23 mouse cellular contexts compared by ENCODE assay signal in genomic region chr7:74429252-74429651, GRCm38 (mm10).
"Had no signal": no experiment of that assay in that cellular context is flagged by ENCODE, and none has a peak within 500 bp of the region (broad histone marks: within the 10 kb centered on the region; RNA-seq: fewer than 3 reads in every experiment).

No protein-coding gene starts in this region.

- ATAC-seq: hindbrain, postnatal 0 days; intestine, embryonic 16.5 days; liver, embryonic 12.5 days had no signal

- H3K36me3 ChIP-seq: heart, embryonic 13.5 days; heart, embryonic 15.5 days; hindbrain, embryonic 13.5 days; hindbrain, embryonic 15.5 days; kidney, embryonic 15.5 days; limb, embryonic 13.5 days; limb, embryonic 15.5 days; liver, embryonic 12.5 days had no signal

- H3K27me3 ChIP-seq: heart, embryonic 13.5 days; heart, embryonic 15.5 days; hindbrain, embryonic 13.5 days; hindbrain, embryonic 15.5 days; kidney, embryonic 15.5 days; limb, embryonic 13.5 days; limb, embryonic 15.5 days; liver, embryonic 12.5 days had no signal

- DNase-seq: gastrocnemius, postnatal 14 days; gastrocnemius, postnatal 36 days; heart, adult 2 months; heart, postnatal 14 days; heart, postnatal 36 days; kidney, adult 11 months; kidney, adult 8-10 months; kidney, postnatal 14 days; layer of hippocampus, adult 9-11 months; layer of hippocampus, postnatal 36 days; left cerebral cortex, postnatal 4 days had no signal

- H3K9ac ChIP-seq: heart, embryonic 13.5 days; heart, embryonic 15.5 days; hindbrain, embryonic 13.5 days; hindbrain, embryonic 15.5 days; kidney, embryonic 15.5 days; limb, embryonic 13.5 days; limb, embryonic 15.5 days; liver, embryonic 12.5 days had no signal

- H3K4me3 ChIP-seq: heart, adult 2 months; heart, embryonic 13.5 days; heart, embryonic 15.5 days; hindbrain, embryonic 13.5 days; hindbrain, embryonic 15.5 days; kidney, embryonic 15.5 days; limb, embryonic 13.5 days; limb, embryonic 15.5 days; liver, embryonic 12.5 days had no signal

- H3K4me2 ChIP-seq: heart, embryonic 11.5 days; heart, embryonic 13.5 days; heart, embryonic 15.5 days; hindbrain, embryonic 13.5 days; hindbrain, embryonic 15.5 days; kidney, embryonic 15.5 days; limb, embryonic 13.5 days; limb, embryonic 15.5 days; liver, embryonic 12.5 days had no signal

- H3K9me3 ChIP-seq: heart, embryonic 13.5 days; heart, embryonic 15.5 days; hindbrain, embryonic 13.5 days; hindbrain, embryonic 15.5 days; kidney, embryonic 15.5 days; limb, embryonic 13.5 days; limb, embryonic 15.5 days; liver, embryonic 12.5 days had no signal

- H3K27ac ChIP-seq: heart, adult 2 months; heart, embryonic 13.5 days; heart, embryonic 15.5 days; hindbrain, embryonic 13.5 days; hindbrain, embryonic 15.5 days; hindbrain, postnatal 0 days; kidney, embryonic 15.5 days; kidney, postnatal 0 days; limb, embryonic 13.5 days; limb, embryonic 15.5 days; liver, embryonic 12.5 days had no signal
